Mouse (Mus musculus) stomach, embryonic 16.5 days (tissue): ENCODE data around the gene Nkx2-5. TPM values are rescaled to one million over a fixed set of nuclear protein-coding genes. Genes with fewer than 3 reads are reported as not detected.
A peak's percentile ranks its signal among the peaks of the same experiment; 100 is the strongest.

Experiments
- ATAC-seq: fragments of 200-750 bp; cut with Nextera tagmentation; 2 replicates; pipeline ENCODE4 v1.8.0; 2017; ENCODE audit warnings: moderate number of reproducible peaks, moderate TSS enrichment; ENCODE audit not compliant: insufficient read depth, low FRiP score
- H3K27ac ChIP-seq: fragments of 300-500 bp; sonication (generic); 2 replicates; pipeline ENCODE4 v1.5.1; 2014; ENCODE audit warnings: low read length
- H3K27me3 ChIP-seq: fragments of 300-500 bp; sonication (generic); 2 replicates; pipeline ENCODE4 v1.6.1; 2014; ENCODE audit warnings: low read length, control low read depth, mixed read lengths; ENCODE audit not compliant: control insufficient read depth, insufficient read depth
- H3K36me3 ChIP-seq: fragments of 300-500 bp; sonication (generic); 2 replicates; pipeline ENCODE4 v1.6.1; 2014; ENCODE audit warnings: low read length; ENCODE audit not compliant: control insufficient read depth, insufficient read depth
- H3K4me1 ChIP-seq: fragments of 300-500 bp; sonication (generic); 2 replicates; pipeline ENCODE4 v1.6.1; 2014; ENCODE audit warnings: low read length, control low read depth, mixed read lengths; ENCODE audit not compliant: control insufficient read depth, insufficient read depth
- H3K4me2 ChIP-seq: fragments of 300-500 bp; sonication (generic); 2 replicates; pipeline ENCODE4 v1.6.1; 2014; ENCODE audit warnings: low read depth, low read length, mixed read lengths
- H3K4me3 ChIP-seq: fragments of 300-500 bp; sonication (generic); replicated peaks from 2 replicates; pipeline ENCODE4 v1.5.1; 2014; ENCODE audit warnings: mild to moderate bottlenecking, low read length
- H3K9ac ChIP-seq: fragments of 300-500 bp; sonication (generic); 2 replicates; pipeline ENCODE4 v1.6.1; 2014; ENCODE audit warnings: low read length
- H3K9me3 ChIP-seq: fragments of 300-500 bp; sonication (generic); replicated peaks from 2 replicates; pipeline ENCODE4 v1.6.1; 2016; ENCODE audit warnings: low read length, control low read depth; ENCODE audit not compliant: control insufficient read depth
- WGBS: fragments of 180-500 bp; shearing (Covaris S2); extraction: QIAGEN DNeasy Blood & Tissue Kit; methylation state at CpG from one replicate; pipeline ENCODE4 v1.1.7; 2014; 5-methylcytosine and 5-hydroxymethylcytosine counted together
- polyA plus RNA-seq: library from polyadenylated mRNA; unstranded; fragments of >200 nt; fragmentation: Nextera tagmentation; extraction: Ambion mirVana; gene quantifications from 2 replicates; pipeline ENCODE4 v1.2.1, GENCODE M21; 2015

Nkx2-5 gene
- polyA plus RNA-seq, 1 experiment from 2014 or later: 4.6 TPM

DNA sequence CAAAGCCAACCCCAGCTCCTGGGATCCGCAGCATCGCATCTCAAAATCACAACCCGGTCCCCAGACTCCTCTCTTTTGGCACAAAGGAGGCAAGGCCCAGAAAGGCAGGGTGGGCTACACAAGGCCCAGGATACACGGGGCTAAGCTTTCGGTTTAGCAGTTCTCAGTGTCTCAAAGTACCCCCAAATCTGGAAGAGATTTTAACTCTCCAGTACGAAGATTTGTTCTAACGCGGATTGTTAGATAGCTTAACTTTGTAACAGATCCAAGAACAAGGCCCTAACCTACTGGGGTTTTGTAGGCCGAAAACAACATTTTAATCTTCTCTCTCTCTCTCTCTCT lies 4.4 kb downstream of the Nkx2-5 start:
- Histone ChIP-seq H3K36me3 (no peaks in the 10 kb centered on the region), H3K9ac (peak overlapping the region; percentile 21), H3K27ac (no peak overlapping the region), H3K4me3 (peak overlapping the region; percentile 28), H3K9me3 (no peaks in the 10 kb centered on the region), H3K27me3 (peaks cover 88% of the 10 kb centered on the region), H3K4me2 (no peak overlapping the region), H3K4me1 (peaks cover 4% of the 10 kb centered on the region; the same call in 1 of the 2 replicates)
- WGBS: 26% methylated on average over 9 of the region's 9 CpGs
- no peak for ATAC-seq

DNA sequence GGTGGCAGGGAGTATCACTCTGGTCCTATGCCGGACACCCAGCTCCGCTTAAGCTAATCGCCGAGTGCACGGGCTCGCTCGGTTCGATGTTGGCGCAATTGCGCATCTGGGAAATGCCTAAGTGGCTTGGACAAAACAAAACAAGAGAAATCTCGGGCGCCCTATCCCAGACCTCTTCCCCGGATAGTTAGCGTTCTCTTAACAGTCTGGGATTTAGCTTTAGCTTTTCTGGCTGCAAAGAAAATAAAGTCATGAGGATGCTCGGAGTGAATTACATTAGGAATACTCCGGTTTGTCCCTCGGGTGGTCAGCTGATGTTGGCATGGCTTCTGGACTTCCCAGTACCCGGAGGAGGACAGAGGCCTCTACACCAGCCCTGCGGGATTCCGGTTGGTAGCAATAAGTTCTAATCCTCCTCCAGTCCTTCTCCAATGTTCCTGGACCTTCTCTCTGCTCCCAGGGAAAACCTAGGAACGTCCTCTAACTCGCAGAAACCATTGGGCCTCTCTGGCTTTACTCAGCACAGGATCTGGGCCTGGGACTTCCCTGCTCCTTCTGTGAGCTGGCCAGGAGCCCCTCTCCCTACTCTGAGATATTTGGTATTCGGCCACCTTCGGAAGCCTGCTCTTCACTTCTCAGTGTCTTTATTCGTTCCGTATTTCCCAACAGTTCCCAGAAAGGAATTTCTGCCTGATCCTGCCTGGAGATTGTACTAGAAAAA lies 4.9 kb downstream of the Nkx2-5 start:
- Histone ChIP-seq H3K36me3 (no peaks in the 10 kb centered on the region), H3K27me3 (peaks cover 87% of the 10 kb centered on the region), H3K27ac (no peak overlapping the region), H3K9me3 (no peaks in the 10 kb centered on the region), H3K9ac (peak overlapping the region; percentile 34), H3K4me3 (peak overlapping the region; percentile 28), H3K4me2 (peak overlapping the region; percentile 39), H3K4me1 (peaks cover 4% of the 10 kb centered on the region; the same call in 1 of the 2 replicates)
- WGBS: 5% methylated on average over 26 of the region's 26 CpGs
- no peak for ATAC-seq

DNA sequence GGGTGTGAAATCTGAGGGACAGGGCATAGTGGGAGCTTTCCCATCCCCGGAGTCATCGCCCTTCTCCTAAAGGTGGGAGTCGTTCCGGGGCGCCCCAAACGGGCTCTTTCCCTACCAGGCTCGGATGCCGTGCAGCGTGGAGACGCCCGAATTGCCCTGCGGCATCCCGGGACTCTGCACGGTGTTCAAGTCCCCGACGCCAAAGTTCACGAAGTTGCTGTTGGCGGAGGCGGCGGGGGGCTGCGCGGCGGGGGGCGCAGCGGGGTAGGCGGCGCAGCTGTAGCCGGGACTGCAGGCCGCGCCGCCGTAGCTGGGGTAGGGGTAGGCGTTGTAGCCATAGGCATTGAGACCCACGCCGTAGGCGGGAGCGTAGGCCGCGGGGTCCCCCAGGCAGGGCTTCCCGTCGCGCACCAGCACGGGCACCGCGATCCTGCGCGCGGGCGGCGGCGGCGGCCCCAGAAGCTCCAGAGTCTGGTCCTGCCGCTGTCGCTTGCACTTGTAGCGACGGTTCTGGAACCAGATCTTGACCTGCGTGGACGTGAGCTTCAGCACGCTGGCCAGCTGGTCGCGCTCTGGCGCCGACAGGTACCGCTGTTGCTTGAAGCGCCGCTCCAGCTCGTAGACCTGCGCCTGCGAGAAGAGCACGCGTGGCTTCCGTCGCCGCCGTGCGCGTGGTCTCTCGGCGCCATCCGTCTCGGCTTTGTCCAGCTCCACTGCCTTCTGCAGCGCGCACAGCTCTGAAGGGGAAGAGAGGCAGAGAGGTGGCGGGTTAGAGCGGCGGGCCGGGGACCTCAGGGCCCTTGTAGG lies 5.7 kb downstream of the Nkx2-5 start:
- no peak for ATAC-seq
- H3K27ac ChIP-seq: no peak overlapping the region
- 2% methylated on average over 87 of the region's 87 CpGs for WGBS
- peak overlapping the region; percentile 34; the same call in 1 of the 2 replicates for H3K9ac ChIP-seq
- H3K4me2 ChIP-seq: peak overlapping the region; percentile 39
- H3K4me1 ChIP-seq: no peaks in the 10 kb centered on the region; the same call in 1 of the 2 replicates
- no peaks in the 10 kb centered on the region for H3K9me3 ChIP-seq
- H3K36me3 ChIP-seq: no peaks in the 10 kb centered on the region
- peak overlapping the region; percentile 28 for H3K4me3 ChIP-seq
- peaks cover 90% of the 10 kb centered on the region for H3K27me3 ChIP-seq

DNA sequence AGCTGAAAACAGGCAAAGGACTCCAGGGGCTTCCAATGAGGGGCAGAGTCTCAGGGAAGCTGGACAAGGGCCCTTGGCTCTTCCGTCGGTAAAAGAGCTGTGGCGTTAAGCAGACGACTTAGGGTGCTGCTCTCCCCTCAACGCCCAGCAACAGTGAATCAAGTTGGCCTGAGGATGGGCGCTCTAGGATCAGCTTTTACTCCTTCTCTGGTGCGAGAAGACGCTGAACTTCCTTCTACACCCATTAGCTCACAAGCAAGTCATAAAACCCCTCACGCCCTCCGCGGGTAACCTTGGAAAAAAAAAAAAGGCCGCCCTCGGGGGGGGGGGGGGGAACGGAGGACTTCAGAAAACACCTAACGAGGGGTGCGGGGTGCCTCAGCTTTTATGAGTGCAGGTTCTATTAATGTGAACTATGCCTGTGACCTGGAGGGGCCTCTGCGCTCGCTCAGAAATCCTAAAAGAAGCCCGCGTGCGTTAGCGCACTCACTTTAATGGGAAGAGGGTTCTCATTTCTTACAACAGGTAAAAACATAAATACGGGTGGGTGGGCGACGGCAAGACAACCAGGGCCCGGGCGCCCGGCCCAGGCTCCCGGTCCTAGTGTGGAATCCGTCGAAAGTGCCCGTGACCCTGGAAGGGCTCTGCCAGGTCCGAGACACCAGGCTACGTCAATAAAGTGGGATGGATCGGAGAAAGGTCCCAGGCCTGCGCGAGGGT lies 6.5 kb downstream of the Nkx2-5 start:
- 4% methylated on average over 35 of the region's 37 CpGs for WGBS
- Histone ChIP-seq H3K9ac (no peak overlapping the region; the same call in 1 of the 2 replicates), H3K27ac (no peak overlapping the region), H3K4me2 (no peak overlapping the region), H3K27me3 (peaks cover 89% of the 10 kb centered on the region), H3K4me3 (peak overlapping the region; percentile 28; the same call in 1 of the 2 replicates), H3K9me3 (no peaks in the 10 kb centered on the region), H3K4me1 (no peaks in the 10 kb centered on the region; the same call in 1 of the 2 replicates), H3K36me3 (no peaks in the 10 kb centered on the region)
- ATAC-seq: no peak

DNA sequence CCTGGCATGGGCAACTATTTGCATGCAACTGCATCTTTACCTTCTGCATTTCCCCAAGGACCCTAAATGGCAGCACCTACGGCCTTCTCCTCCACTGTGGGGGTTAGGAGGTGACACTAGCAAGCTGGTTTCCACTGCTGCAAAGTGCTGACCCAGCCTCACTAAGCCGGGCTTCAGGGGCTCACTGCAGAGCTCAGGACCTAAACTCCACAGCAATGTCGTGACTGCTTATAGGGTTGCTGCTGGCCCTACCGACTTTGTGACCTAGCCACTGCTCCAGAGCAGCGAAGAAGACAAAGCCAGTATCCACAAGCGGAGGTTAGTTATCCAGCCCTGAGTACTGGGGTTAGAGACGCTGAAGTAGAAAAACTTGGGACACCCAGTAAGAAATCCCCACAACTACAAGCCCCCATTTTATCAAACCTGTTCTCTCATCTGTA lies 7.2 kb downstream of the Nkx2-5 start:
- peak overlapping the region; percentile 12 for H3K4me3 ChIP-seq
- no peaks in the 10 kb centered on the region for H3K36me3 ChIP-seq
- no peak overlapping the region for H3K9ac ChIP-seq
- H3K4me1 ChIP-seq: no peaks in the 10 kb centered on the region; the same call in 1 of the 2 replicates
- H3K4me2 ChIP-seq: no peak overlapping the region
- no peak overlapping the region for H3K27ac ChIP-seq
- no peaks in the 10 kb centered on the region for H3K9me3 ChIP-seq
- 8% methylated on average over 7 of the region's 7 CpGs for WGBS
- H3K27me3 ChIP-seq: peaks cover 81% of the 10 kb centered on the region
- ATAC-seq: no peak

DNA sequence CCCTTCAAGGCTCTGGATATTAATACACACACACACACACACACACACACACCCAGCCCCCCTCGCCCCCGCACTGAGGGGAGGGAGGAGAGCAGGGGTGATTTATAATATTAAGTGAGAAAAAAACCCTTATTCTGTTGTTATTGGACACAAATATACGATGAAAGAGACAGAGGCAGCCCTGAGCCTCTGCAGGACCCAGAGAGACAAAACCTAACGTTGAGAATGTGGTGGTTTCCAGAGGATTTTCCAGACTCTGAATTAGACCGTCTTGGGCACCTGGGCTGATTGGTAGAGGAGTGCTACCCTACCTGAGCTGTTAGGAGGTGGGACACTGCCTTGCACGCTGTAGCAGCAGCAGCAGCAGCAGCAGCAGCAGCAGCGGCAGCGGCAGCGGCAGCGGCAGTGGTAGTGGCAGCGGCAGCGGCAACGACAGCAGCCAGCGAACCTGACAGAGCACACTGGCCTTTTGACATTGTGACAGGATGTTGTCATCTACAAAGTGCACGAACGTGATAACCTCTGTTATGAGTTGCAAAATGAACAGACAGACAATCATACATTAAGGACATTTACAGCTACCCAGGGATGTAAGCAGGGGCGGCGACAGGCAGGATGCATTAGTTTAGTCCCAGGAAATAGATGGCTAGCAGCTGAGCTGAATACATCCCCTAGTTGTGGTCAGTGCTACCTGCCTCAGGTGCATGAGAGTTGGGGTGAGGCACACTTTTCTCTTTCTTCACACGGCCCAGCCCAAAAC lies 7.8 kb downstream of the Nkx2-5 start:
- Histone ChIP-seq H3K27me3 (peaks cover 75% of the 10 kb centered on the region), H3K9ac (no peak overlapping the region), H3K4me2 (no peak overlapping the region), H3K4me3 (peak overlapping the region; percentile 12), H3K27ac (no peak overlapping the region), H3K36me3 (no peaks in the 10 kb centered on the region), H3K4me1 (no peaks in the 10 kb centered on the region; the same call in 1 of the 2 replicates), H3K9me3 (no peaks in the 10 kb centered on the region)
- 8% methylated on average over 19 of the region's 19 CpGs for WGBS
- no peak for ATAC-seq

DNA sequence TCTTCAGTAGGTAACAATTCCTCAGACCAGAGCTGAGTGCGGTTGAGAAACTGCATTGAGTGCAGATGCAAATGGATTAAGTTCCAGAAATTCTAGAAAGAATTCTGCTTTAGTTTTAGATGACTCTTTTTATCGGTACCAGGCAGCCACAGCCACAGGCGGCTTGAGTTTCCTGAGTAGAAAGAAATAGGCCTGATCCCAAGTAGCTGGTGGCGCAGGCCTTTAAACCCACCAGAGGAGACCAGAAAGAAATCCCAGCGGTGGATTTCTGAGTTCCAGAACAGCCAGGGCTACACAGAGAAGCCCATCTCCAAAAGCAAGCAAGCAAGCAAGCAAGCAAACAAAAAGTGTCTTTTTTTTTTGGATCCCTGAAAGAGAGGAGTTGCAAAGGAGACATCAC lies 8.4 kb downstream of the Nkx2-5 start:
- H3K36me3 ChIP-seq: no peaks in the 10 kb centered on the region
- H3K4me1 ChIP-seq: no peaks in the 10 kb centered on the region; the same call in 1 of the 2 replicates
- H3K4me2 ChIP-seq: no peak overlapping the region
- ATAC-seq: no peak
- H3K9me3 ChIP-seq: no peaks in the 10 kb centered on the region
- H3K4me3 ChIP-seq: no peak overlapping the region
- 30% methylated on average over 5 of the region's 5 CpGs for WGBS
- H3K27me3 ChIP-seq: peaks cover 69% of the 10 kb centered on the region
- H3K9ac ChIP-seq: no peak overlapping the region
- H3K27ac ChIP-seq: no peak overlapping the region

DNA sequence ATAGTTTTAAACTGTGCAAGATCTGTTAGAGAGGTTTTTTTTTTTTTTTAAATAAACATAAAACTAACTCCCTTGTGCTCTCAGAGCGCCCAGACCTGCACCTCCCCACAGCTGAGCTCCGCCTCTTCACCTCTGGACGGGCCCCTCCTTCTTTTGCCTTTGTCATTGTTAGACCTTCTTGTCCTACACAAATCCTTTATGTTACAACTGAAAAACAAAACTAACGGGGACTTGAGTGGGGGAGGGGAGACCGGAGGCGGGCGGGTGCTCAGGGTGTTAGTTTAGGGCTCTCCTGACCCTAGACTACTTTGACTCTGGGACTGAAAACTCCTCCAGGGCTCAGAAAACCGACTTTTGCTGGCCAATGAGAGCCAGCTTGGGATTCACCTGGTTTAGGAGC lies 8.9 kb downstream of the Nkx2-5 start:
- Histone ChIP-seq H3K4me1 (no peaks in the 10 kb centered on the region; the same call in 1 of the 2 replicates), H3K27me3 (peaks cover 65% of the 10 kb centered on the region), H3K27ac (no peak overlapping the region), H3K4me3 (no peak overlapping the region), H3K4me2 (no peak overlapping the region), H3K36me3 (no peaks in the 10 kb centered on the region), H3K9me3 (no peaks in the 10 kb centered on the region), H3K9ac (no peak overlapping the region)
- no peak for ATAC-seq
- WGBS: 15% methylated on average over 8 of the region's 8 CpGs
